Mouse (Mus musculus): ENCODE data around the gene Srsf3. TPM values are rescaled to one million over a fixed set of nuclear protein-coding genes. Genes with fewer than 3 reads are reported as not detected.

Gene Srsf3
- total and polyA plus RNA-seq, 3 experiments = 171 to 687 (median 380) TPM

DNA sequence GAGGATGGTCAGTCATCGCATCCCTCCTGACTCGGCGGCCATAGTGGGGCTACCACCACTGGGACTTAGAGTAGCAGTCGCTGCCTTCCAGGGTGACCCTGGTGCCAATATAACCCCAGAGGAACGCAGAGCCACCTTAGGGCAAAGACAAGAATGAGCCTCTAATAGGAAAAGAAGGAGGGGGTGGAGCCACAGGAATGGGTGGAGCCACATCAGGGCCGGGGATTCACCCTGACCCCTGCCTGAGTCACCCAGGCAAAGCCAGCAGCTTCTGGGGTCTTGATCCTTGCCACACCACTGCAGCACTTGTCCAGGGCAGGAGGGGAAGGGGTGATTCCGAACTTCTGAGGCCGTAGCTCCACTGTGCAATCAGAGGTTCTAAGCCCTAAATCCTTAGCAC lies 51.2 kb downstream of the Srsf3 start:
- no peak for DNase-seq (ENCODE audit: extremely low read depth)
- H3K9me3 ChIP-seq (replicated peaks; ENCODE audit: low read length) = peaks cover 15% of the 10 kb centered on the region
- dilution Hi-C loops (cut with MboI; ENCODE audit: extremely low pct_ligation_motif_present, extremely low pct_unique_long_range_greater_than_20kb, low sequenced_read_pairs) = no loop called here
- H3K9ac ChIP-seq (ENCODE audit: insufficient read depth, low read depth) = no peak overlapping the region
- H3K79me2 ChIP-seq (replicated peaks; ENCODE audit: control insufficient read depth, extremely low read depth, insufficient read depth, poor library complexity, severe bottlenecking) = no peaks in the 10 kb centered on the region
- TF ChIP-seq TBP (conservative IDR thresholded peaks at IDR 0.05; ENCODE audit: low read depth, low read length) (no peak), ZKSCAN1 (IDR thresholded peaks at IDR 0.05; ENCODE audit: borderline replicate concordance, low read depth, low read length) (no peak), NELFE (IDR thresholded peaks at IDR 0.05; ENCODE audit: low read depth, low read length) (no peak), ETS1 (conservative IDR thresholded peaks at IDR 0.05; ENCODE audit: low read depth, low read length) (no peak)
- peaks cover 6 to 25% of the 10 kb centered on the region in 2 experiments for H3K4me1 ChIP-seq (ENCODE audit: control insufficient read depth in 1 of 2, insufficient read depth in 2 of 2)
- in situ Hi-C loops (cut with MboI; ENCODE audit: low pct_ligation_motif_present, low pct_unique_long_range_greater_than_20kb, low sequenced_read_pairs) = no loop called here
- H3K27me3 ChIP-seq (replicated peaks) = no peaks in the 10 kb centered on the region
- H3K4me3 ChIP-seq (replicated peaks in 1 of 3; ENCODE audit: low read depth in 2 of 3, low read length in 2 of 3, poor library complexity in 1 of 3) = no peak overlapping the region
- H3K36me3 ChIP-seq (replicated peaks in 1 of 2; ENCODE audit: control insufficient read depth in 1 of 2, insufficient read depth in 1 of 2, low read length in 1 of 2) = peaks cover 0 to 2% of the 10 kb centered on the region in 2 experiments
- no peak overlapping the region for H3K27ac ChIP-seq (ENCODE audit: insufficient read depth, low read depth)
- no peak overlapping the region for H3K4me2 ChIP-seq (ENCODE audit: insufficient read depth, low read depth, poor library complexity, severe bottlenecking)

DNA sequence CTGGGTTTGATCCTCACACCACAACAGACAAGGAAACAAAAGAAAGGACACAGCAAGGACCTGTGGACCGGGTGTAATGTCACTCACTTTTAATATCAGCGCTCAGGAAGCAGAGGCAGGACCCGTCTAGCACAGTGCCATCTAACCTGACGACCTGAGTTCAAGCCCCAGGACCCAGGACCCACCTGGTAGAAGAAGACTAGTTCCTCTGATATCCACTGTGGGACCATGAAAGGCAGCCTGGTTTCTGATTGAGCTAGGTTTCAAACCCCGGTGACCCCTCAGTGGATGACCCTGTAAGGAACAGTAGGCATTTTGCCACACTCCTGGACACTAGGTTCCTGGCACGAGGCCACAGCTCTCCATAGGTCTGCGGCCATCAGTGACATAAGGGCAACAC lies 52.2 kb downstream of the Srsf3 start:
- H3K4me3 ChIP-seq (replicated peaks in 1 of 3; ENCODE audit: low read depth in 2 of 3, low read length in 2 of 3, poor library complexity in 1 of 3) = no peak overlapping the region
- H3K9me3 ChIP-seq (replicated peaks; ENCODE audit: low read length) = peaks cover 18% of the 10 kb centered on the region
- H3K27ac ChIP-seq (ENCODE audit: insufficient read depth, low read depth) = no peak overlapping the region
- dilution Hi-C loops (cut with MboI; ENCODE audit: extremely low pct_ligation_motif_present, extremely low pct_unique_long_range_greater_than_20kb, low sequenced_read_pairs) (no loop called here), in situ Hi-C loops (cut with MboI; ENCODE audit: low pct_ligation_motif_present, low pct_unique_long_range_greater_than_20kb, low sequenced_read_pairs) (no loop called here)
- TF ChIP-seq ZMIZ1 (IDR thresholded peaks at IDR 0.05; ENCODE audit: low read depth, low read length) (no peak), ZKSCAN1 (IDR thresholded peaks at IDR 0.05; ENCODE audit: borderline replicate concordance, low read depth, low read length) (no peak)
- no peak for DNase-seq (ENCODE audit: extremely low read depth)
- H3K79me2 ChIP-seq (replicated peaks; ENCODE audit: control insufficient read depth, extremely low read depth, insufficient read depth, poor library complexity, severe bottlenecking) = no peaks in the 10 kb centered on the region
- H3K27me3 ChIP-seq (replicated peaks) = no peaks in the 10 kb centered on the region
- peaks cover 6 to 19% of the 10 kb centered on the region in 2 experiments for H3K4me1 ChIP-seq (ENCODE audit: control insufficient read depth in 1 of 2, insufficient read depth in 2 of 2)
- no peak overlapping the region for H3K4me2 ChIP-seq (ENCODE audit: insufficient read depth, low read depth, poor library complexity, severe bottlenecking)
- peaks cover 0 to 2% of the 10 kb centered on the region in 2 experiments for H3K36me3 ChIP-seq (replicated peaks in 1 of 2; ENCODE audit: control insufficient read depth in 1 of 2, insufficient read depth in 1 of 2, low read length in 1 of 2)
- H3K9ac ChIP-seq (ENCODE audit: insufficient read depth, low read depth) = no peak overlapping the region

DNA sequence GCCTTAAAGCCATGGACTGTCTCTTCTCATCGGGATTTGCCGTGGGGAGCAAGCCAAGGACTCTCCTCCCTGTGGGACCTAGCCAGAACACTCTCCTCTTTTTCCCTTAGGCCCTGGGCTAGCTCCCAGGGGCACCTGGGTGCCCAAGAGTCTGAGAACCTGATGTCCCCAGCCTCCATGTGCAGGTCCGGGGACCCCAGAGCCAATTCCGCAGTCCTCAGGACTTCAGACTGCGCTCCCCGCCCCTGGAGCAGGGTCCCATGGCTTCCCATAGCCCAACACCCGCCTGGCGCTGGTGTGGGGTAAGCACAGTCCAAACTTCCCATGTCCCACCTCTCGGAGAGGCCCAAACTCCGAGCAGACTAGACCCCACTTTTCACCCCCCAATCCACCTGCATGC lies 52.8 kb downstream of the Srsf3 start:
- TF ChIP-seq HCFC1 (IDR thresholded peaks at IDR 0.05; ENCODE audit: low read depth, low read length) = no peak
- no peak for TF ChIP-seq BHLHE40 (IDR thresholded peaks at IDR 0.05; ENCODE audit: low read depth, low read length)
- no peak for TF ChIP-seq MAFK (IDR thresholded peaks at IDR 0.05; ENCODE audit: insufficient replicate concordance, low read length)
- TF ChIP-seq IRF4 (IDR thresholded peaks at IDR 0.05; ENCODE audit: low read depth, low read length) = no peak
- TF ChIP-seq POLR2A (IDR thresholded peaks at IDR 0.05; ENCODE audit: low read depth, low read length) = no peak
- no peak for TF ChIP-seq NRF1 (IDR thresholded peaks at IDR 0.05; ENCODE audit: low read depth, low read length)
- no peak for TF ChIP-seq JUND (conservative IDR thresholded peaks at IDR 0.05; ENCODE audit: low read depth, low read length)
- no peak for TF ChIP-seq CHD1 (IDR thresholded peaks at IDR 0.05; ENCODE audit: low read depth, low read length)
- no peak for TF ChIP-seq SMC3 (IDR thresholded peaks at IDR 0.05; ENCODE audit: low read depth, low read length)
- no peak for TF ChIP-seq SIN3A (IDR thresholded peaks at IDR 0.05; ENCODE audit: low read length)
- no peak for TF ChIP-seq CHD2 (IDR thresholded peaks at IDR 0.05; ENCODE audit: low read length)
- TF ChIP-seq RCOR1 (conservative IDR thresholded peaks at IDR 0.05; ENCODE audit: low read depth, low read length) = no peak
- TF ChIP-seq ZKSCAN1 (IDR thresholded peaks at IDR 0.05; ENCODE audit: borderline replicate concordance, low read depth, low read length) = no peak
- TF ChIP-seq MYC (IDR thresholded peaks at IDR 0.05; ENCODE audit: low read depth, low read length) = no peak
- no peak for TF ChIP-seq ZNF384 (IDR thresholded peaks at IDR 0.05; ENCODE audit: low read depth, low read length)
- TF ChIP-seq MXI1 (IDR thresholded peaks at IDR 0.05; ENCODE audit: low read depth, low read length) = no peak
- TF ChIP-seq RAD21 (IDR thresholded peaks at IDR 0.05; ENCODE audit: low read depth, low read length) = no peak
- peaks cover 0 to 2% of the 10 kb centered on the region in 2 experiments for H3K36me3 ChIP-seq (replicated peaks in 1 of 2; ENCODE audit: control insufficient read depth in 1 of 2, insufficient read depth in 1 of 2, low read length in 1 of 2)
- H3K9me3 ChIP-seq (replicated peaks; ENCODE audit: low read length) = peaks cover 18% of the 10 kb centered on the region
- no peaks in the 10 kb centered on the region for H3K27me3 ChIP-seq (replicated peaks)
- peaks cover 9 to 19% of the 10 kb centered on the region in 2 experiments for H3K4me1 ChIP-seq (ENCODE audit: control insufficient read depth in 1 of 2, insufficient read depth in 2 of 2)
- dilution Hi-C loops (cut with MboI; ENCODE audit: extremely low pct_ligation_motif_present, extremely low pct_unique_long_range_greater_than_20kb, low sequenced_read_pairs) = no loop called here
- DNase-seq (ENCODE audit: extremely low read depth) = no peak
- no peak overlapping the region for H3K9ac ChIP-seq (ENCODE audit: insufficient read depth, low read depth)
- H3K4me3 ChIP-seq (replicated peaks in 1 of 3; ENCODE audit: low read depth in 2 of 3, low read length in 2 of 3, poor library complexity in 1 of 3) = no peak overlapping the region
- no peak overlapping the region for H3K4me2 ChIP-seq (ENCODE audit: insufficient read depth, low read depth, poor library complexity, severe bottlenecking)
- H3K27ac ChIP-seq (ENCODE audit: insufficient read depth, low read depth) = no peak overlapping the region
- in situ Hi-C loops (cut with MboI; ENCODE audit: low pct_ligation_motif_present, low pct_unique_long_range_greater_than_20kb, low sequenced_read_pairs) = no loop called here
- H3K79me2 ChIP-seq (replicated peaks; ENCODE audit: control insufficient read depth, extremely low read depth, insufficient read depth, poor library complexity, severe bottlenecking) = no peaks in the 10 kb centered on the region
